Mouse (Mus musculus) gastrocnemius, postnatal 10 days (tissue): Measurements from ENCODE around the gene Slc41a1. TPM values are rescaled to one million over a fixed set of nuclear protein-coding genes. Genes with fewer than 3 reads are reported as not detected.
"Not testable (repeated sequence)": the region's sequence is repeated elsewhere in the genome, so short reads cannot be mapped to it uniquely, and the experiment has no call there.

Source experiments
- DNase-seq: peaks from one replicate; pipeline ENCODE4 v3.0.0; 2021; ENCODE audit warnings: mixed read lengths
- long read RNA-seq, 2 experiments: library from polyadenylated mRNA; stranded (forward); transcript quantifications; one replicate each; pipeline ENCODE4 v2.0.0; 2021
- total RNA-seq, 2 experiments: library from RNA; stranded (reverse); gene quantifications; 2 replicates each; pipeline ENCODE4 v1.2.3; 2021

The Slc41a1 gene
- total RNA-seq, result 10 to 100 TPM; 56.1 to 64.2 TPM
- long read RNA-seq, experiment 1, full-length matches to known transcripts, result 50 of 68 reads
- long read RNA-seq, experiment 1, partial matches to known transcripts, result 8 of 68 reads
- long read RNA-seq, experiment 1, other reads (novel, unspliced or antisense), result 10 of 68 reads
- long read RNA-seq, experiment 2, full-length matches to known transcripts, result 52 of 86 reads
- long read RNA-seq, experiment 2, partial matches to known transcripts, result 21 of 86 reads
- long read RNA-seq, experiment 2, other reads (novel, unspliced or antisense), result 13 of 86 reads

DNA sequence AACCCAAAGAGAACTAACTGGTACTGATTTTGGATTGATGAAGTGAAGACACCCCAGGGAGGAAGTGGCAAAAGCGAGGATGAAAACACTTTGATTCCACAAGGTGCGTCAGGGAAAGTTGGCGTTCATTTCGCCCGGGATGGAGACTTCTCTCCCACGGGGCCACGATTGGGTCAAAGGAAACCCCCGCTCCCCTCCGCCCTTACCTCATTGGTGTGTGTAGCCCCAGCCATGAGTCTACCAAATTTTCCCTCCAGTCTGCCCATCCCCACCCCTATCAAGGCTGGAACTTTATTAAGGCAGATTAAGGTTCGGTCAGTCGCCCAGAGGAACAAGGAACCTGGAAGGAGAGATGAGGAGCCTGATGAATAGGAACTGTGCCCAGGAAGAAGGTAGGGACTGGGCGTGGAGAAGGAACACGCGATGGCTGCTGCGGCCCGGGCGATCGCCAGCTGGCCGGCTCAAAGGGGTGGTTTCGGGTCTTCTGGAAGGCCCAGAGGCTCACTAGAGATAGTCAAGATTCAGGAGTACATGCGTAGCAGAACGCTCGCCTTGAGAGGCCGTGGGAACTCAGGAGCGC is at the start of gene Slc41a1:
Slc41a1 (plus strand) TSS at position 287 of the 580 bp plus-strand sequence.
- no peak for DNase-seq

GRCm38 (mm10) chr1:131794591-131794990 is 32.7 kb upstream of the Slc41a1 start:
- DNase-seq, result no peak

DNA sequence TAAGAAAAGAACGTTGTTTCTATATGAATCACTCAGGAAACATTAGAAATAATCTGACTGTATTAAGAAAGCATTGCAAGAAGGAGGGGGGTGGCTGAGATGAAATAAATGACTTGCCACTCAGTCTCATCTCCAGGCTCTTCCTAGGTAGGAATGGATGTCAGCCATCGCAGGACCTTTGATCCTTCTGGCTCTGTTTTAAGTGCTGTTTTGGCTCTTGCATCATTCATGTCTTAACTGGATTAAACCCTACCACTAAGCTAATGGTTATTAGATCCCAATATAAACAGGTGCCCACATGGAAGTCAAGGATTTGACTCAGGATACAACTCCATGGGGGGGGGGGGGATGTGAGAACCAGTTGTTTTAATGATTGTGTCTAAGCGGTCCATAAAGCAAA is 32.1 kb upstream of the Slc41a1 start:
- DNase-seq, result no peak

- DNase-seq, result peak; percentile 45
These were observed 29.9 kb upstream of the Slc41a1 start, which contains the start of gene Pm20d1 for GRCm38 (mm10) chr1:131797202-131797909. TSS of gene Pm20d1 (plus strand) at chr1:131797381.

DNA sequence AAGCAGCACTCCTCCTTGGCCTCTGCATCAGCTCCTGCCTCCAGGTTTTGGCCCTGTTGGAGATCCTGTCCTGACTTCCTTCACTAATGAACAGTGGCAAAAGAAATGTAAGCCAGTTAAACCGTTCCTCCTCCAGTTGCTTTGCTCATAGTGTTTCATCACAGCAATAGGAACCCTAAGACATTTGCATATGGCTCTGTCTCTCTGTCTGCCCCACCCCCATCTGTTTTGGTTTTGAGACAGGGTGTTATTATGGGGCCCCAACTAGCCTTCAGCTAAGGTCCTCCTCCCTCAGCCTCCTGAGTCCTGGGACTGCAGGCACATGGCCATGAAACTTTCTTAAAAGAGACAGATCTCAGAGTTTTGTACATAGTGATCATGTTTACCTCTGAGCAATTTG is 27.3 kb upstream of the Slc41a1 start:
- no peak for DNase-seq

DNA sequence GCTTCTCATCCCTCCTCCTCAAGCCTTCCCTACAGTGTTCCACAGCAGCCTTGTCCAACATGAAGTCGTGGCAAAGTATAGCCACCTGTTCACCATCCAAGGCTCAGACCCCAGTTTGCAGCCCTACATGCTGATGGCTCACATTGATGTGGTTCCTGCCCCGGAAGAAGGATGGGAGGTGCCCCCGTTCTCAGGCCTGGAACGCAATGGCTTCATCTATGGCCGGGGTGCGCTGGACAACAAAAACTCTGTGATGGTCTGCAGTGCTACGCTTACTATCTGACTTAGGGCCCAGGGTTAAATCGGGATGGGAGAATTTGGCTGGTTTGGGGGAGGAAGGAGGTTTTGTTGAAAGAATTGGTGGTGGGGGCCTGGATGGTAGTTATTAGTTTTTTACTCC is 26.2 kb upstream of the Slc41a1 start:
- DNase-seq, result no peak

DNA sequence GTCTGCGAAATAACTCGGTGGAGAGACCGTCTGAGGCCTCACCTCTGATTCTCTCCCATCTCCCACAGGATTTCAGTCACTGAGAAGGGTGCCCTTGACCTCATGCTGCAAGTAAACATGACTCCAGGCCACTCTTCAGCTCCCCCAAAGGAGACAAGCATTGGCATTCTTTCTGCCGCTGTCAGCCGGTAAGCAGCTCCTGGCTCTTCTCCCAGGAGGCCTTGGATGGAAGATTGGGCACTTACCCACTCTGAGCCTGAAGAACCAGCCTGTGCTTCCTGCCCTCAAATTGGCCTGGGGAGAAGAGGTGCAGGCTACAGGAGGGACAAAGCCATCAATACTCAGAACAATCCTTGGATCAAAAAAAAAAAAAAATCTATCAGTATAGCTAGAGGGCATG is 24.6 kb upstream of the Slc41a1 start:
- DNase-seq, result peak; percentile 25

- no peak for DNase-seq
These were observed 23.1 kb upstream of the Slc41a1 start for GRCm38 (mm10) chr1:131804166-131804565.

DNA sequence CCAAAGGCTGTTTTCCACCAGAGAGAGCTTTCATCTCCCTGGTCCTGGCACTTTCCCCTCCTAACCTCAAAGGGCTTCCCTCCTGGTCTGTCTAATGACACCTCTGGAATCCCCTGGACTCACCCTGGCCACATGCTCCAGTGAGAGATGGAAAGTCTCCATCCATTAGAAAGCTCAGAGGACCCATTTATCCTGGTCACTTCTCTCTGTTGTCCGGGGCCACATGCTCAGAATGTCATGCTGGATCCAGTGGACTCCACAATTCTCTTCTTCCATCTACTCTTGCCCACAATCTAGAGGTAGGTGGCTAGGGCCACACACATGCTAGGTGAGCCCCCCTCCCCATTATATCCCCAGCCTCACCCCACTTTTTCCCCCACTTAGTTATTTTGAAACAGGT is 18.3 kb upstream of the Slc41a1 start:
- DNase-seq, result no peak

- DNase-seq, result no peak
These were observed 17.6 kb upstream of the Slc41a1 start for GRCm38 (mm10) chr1:131809651-131810050.

DNA sequence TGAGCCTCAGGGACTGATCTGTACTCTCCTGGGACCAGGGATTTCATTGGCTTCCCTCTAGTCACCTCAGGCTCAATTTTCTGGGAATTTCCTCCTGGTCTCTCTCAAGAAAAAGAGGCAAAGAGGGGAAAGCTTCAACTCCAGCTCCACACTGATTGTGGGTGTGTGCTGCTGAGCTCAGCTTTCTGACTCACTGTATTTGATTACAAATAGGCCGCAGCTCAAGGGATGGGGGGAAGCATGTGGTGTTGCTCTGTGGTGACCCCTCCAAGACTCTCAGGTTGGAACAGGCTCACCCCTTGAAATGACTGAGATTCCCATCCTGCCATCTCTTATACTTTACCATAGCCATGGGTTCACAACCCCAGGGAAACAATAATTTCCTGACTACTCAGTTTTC is 15.9 kb upstream of the Slc41a1 start:
- DNase-seq, result no peak

- no peak for DNase-seq
These were observed 15.3 kb upstream of the Slc41a1 start for GRCm38 (mm10) chr1:131812006-131812405.

DNA sequence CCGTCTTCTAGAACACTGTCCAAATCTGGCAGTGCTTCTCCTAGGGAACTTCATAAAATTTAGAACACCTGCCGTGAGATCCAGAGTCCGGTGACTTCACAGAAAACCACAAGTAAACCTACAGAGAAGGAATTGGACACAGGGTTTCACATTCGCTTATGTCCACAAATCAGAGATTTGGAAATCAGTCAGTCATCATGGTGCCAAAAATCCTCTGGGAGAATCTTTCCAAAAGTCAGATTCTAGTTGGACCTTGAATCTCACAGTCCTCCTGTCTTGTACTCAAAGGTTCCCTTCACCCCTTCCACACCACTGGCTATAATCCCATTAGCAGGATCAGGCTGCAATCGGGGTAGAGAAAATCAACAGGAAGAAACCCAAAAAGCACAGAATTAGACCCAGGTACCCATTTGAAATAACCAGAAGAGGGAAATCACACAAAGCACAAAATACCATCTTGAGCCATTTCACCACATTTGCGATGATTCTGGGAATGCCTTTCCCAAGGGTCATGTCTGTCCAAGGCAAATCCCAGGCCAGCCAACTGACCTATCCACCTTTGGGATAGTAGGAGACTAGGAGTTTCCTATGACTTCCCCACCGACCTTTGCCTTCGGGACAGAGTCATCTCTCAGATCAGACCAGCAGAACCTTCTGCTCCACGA is 14.5 kb upstream of the Slc41a1 start:
- no peak for DNase-seq

DNA sequence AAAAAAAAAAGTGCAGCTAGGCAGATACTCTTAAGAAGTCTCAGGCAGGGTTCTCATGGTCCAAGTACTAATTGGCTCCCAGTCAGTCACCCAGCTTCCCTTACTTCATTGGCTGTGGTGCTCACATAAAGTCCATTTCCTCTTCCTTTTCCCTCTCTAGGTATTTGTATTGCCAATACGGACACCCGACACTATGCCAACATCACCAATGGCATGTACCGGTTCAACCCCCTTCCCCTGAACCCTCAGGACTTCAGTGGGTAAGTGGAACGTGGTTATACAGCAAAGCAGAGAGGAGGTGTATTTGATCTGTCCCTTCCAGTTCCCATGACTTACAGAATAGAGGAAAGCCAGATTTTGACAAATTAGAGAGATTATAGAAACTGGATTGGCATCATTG is 13.6 kb upstream of the Slc41a1 start:
- DNase-seq, result no peak

GRCm38 (mm10) chr1:131814191-131814590 is 13.1 kb upstream of the Slc41a1 start:
- no peak for DNase-seq

DNA sequence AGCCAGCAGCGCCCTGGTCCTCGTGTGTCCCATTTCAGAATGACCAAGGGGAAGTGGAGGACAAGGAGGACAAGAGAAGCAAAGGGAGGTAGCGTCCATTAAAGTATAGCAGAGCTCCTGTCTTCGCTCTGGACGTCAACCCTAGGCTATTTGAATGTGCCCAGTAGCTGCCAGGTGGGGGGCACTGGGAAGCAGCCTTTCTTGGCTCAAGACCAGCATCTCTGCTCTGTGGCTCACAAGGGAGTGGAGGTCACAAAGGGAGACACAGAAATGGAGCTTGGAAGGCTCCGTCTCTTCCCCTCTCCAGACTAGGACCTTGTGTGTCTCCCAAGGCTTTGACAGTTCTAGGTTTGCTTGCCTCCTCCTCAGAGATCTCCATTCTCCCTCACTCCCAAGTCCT is 10.4 kb upstream of the Slc41a1 start:
- DNase-seq, result no peak

DNA sequence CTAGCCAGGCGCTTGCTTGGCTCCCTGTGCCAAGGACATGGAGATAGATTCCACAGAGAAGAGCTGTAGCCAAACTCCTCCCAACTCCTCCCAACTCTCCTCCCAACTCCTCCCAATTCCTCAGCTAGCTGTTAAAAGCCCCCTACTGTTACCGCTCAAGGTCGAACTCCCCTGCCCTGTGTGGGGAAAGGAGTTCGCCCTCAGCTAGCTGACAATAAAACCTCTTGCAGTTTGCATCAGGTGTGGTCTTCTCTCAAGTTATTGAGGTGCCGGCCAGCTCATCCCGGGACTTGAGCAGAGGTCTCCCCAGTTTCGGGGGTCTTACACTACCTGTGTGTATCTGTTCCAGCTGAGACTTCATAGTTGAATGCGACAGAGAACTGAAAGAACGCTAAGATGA is 6.9 kb upstream of the Slc41a1 start:
- DNase-seq, result not testable (repeated sequence)

- no peak for DNase-seq
These were observed 6.4 kb upstream of the Slc41a1 start for GRCm38 (mm10) chr1:131820887-131821328.

GRCm38 (mm10) chr1:131822292-131822691 is 5.0 kb upstream of the Slc41a1 start:
- DNase-seq, result no peak

- no peak for DNase-seq
These were observed 4.3 kb upstream of the Slc41a1 start for GRCm38 (mm10) chr1:131822856-131823492.

DNA sequence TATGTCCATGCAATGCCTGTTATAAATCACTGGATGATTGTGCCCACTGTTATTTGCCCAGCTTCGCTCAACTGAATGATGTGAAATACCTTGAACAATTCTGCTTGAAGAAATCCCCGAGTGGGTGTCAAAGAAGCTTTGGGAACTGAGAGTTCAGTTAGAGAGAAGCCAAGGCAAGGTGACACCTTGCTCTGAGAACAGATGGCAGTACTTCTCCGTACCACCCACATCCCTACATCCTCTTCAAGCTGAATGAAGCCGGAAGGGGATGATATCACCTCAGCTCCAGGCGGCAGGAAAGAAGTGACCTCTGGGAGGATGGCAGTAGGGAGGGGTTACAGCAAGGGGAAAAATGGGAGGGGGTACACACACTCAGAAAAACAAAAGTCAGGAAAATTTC is 3.7 kb upstream of the Slc41a1 start:
- DNase-seq, result no peak

DNA sequence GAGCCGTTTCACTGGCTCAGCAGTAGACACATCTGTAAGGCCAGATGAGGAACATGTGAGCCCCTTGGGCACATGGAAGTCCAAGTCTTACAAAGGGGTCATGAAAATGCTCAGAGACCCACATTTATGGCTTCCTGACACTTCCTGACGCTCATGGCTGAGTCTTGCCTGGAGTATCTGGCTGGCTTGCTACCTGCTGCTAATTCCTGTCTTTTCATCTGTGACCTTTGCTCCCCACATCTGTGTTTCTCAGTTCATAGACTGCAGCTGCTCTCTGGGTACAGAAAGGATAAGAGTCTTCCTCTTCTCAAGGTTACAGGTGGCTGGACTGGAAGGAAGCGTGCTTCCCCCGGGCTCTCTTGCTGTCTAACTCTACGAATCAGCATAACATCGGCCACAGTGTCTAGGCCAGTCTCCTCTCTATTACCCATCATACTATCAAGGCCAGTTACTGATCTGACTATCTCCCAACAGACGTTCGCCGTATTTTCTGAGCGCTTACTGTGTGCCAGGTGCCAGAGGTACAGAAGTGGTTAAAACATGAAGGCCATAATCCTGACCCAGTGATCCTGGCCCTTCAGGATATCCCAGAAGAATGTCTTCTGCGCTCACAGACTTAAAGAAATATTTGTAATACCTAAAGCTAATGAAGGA is 2.6 kb upstream of the Slc41a1 start:
- no peak for DNase-seq
